Mouse (Mus musculus) neural tube, embryonic 13.5 days (tissue): ENCODE data around the gene Gm13871. TPM values are rescaled to one million over a fixed set of nuclear protein-coding genes. Genes with fewer than 3 reads are reported as not detected.
"Not testable (repeated sequence)": the region's sequence is repeated elsewhere in the genome, so short reads cannot be mapped to it uniquely, and the experiment has no call there.

Experiments
- ATAC-seq: fragments of 200-750 bp; cut with Nextera tagmentation; 2 replicates; pipeline ENCODE4 v1.8.0; 2017; ENCODE audit warnings: low read depth, mild to moderate bottlenecking, moderate TSS enrichment, moderate library complexity
- H3K27ac ChIP-seq: fragments of 300-500 bp; sonication (generic); replicated peaks from 2 replicates; pipeline ENCODE4 v1.5.1; 2015; ENCODE audit warnings: moderate library complexity, mild to moderate bottlenecking, inconsistent platforms
- H3K27me3 ChIP-seq: fragments of 300-500 bp; sonication (generic); 2 replicates; pipeline ENCODE4 v1.6.1; 2015; ENCODE audit warnings: mild to moderate bottlenecking, inconsistent platforms
- H3K36me3 ChIP-seq: fragments of 300-500 bp; sonication (generic); 2 replicates; pipeline ENCODE4 v1.6.1; 2015; ENCODE audit warnings: mild to moderate bottlenecking, inconsistent platforms
- H3K4me1 ChIP-seq: fragments of 300-500 bp; sonication (generic); replicated peaks from 2 replicates; pipeline ENCODE4 v1.6.1; 2015; ENCODE audit warnings: inconsistent platforms
- H3K4me2 ChIP-seq: fragments of 300-500 bp; sonication (generic); 2 replicates; pipeline ENCODE4 v1.6.1; 2015; ENCODE audit warnings: inconsistent platforms, mild to moderate bottlenecking, moderate library complexity
- H3K4me3 ChIP-seq: fragments of 300-500 bp; sonication (generic); 2 replicates; pipeline ENCODE4 v1.5.1; 2015; ENCODE audit warnings: mild to moderate bottlenecking, inconsistent platforms
- H3K9ac ChIP-seq: fragments of 300-500 bp; sonication (generic); 2 replicates; pipeline ENCODE4 v1.6.1; 2015; ENCODE audit warnings: moderate library complexity, mild to moderate bottlenecking, inconsistent platforms
- H3K9me3 ChIP-seq: fragments of 300-500 bp; sonication (generic); 2 replicates; pipeline ENCODE4 v1.6.1; 2016; ENCODE audit warnings: inconsistent platforms
- WGBS: fragments of 180-500 bp; shearing (Covaris S2); methylation state at CpG from one replicate; pipeline ENCODE4 v1.1.7; 2015; 5-methylcytosine and 5-hydroxymethylcytosine counted together
- polyA plus RNA-seq: library from polyadenylated mRNA; unstranded; fragments of >200 nt; fragmentation: Nextera tagmentation; extraction: Ambion mirVana; gene quantifications from 2 replicates; pipeline ENCODE4 v1.2.1, GENCODE M21; 2015

The Gm13871 gene
- not detected in 2 replicates for polyA plus RNA-seq

GRCm38 (mm10) chr4:73905853-73906252 lies at the start of gene Gm13871:
Gm13871 (minus strand) TSS chr4:73905953.
- WGBS = no CpG with 5 or more reads among the region's 4 CpGs
- not testable (repeated sequence) for H3K36me3 ChIP-seq, H3K27ac ChIP-seq, H3K9ac ChIP-seq, H3K4me2 ChIP-seq, H3K4me3 ChIP-seq, ATAC-seq, H3K4me1 ChIP-seq, H3K9me3 ChIP-seq, H3K27me3 ChIP-seq

- WGBS = 76% methylated on average over 8 of the region's 8 CpGs
- Histone ChIP-seq H3K27me3 (no peaks in the 10 kb centered on the region), H3K4me1 (no peaks in the 10 kb centered on the region), H3K9me3 (no peaks in the 10 kb centered on the region), H3K4me2 (no peak within 1 kb of the TSS), H3K27ac (no peak within 1 kb of the TSS), H3K9ac (no peak within 1 kb of the TSS), H3K36me3 (no peaks in the 10 kb centered on the region), H3K4me3 (no peak within 1 kb of the TSS)
- ATAC-seq = no peak
Observed at GRCm38 (mm10) chr4:73950375-73950896, 44.7 kb upstream of the Gm13871 start, which contains the start of gene 2310002L09Rik. 2310002L09Rik (minus strand) TSS chr4:73950846.

- H3K9ac ChIP-seq, H3K36me3 ChIP-seq, H3K9me3 ChIP-seq, H3K27ac ChIP-seq, ATAC-seq, H3K4me2 ChIP-seq, H3K4me3 ChIP-seq, H3K27me3 ChIP-seq, H3K4me1 ChIP-seq: not testable (repeated sequence)
- WGBS = 88% methylated on average over 6 of the region's 6 CpGs
Observed at GRCm38 (mm10) chr4:73920660-73921059, 14.9 kb upstream of the Gm13871 start, which contains the start of gene Gm11756. Gm11756 (minus strand) TSS chr4:73920760.

DNA sequence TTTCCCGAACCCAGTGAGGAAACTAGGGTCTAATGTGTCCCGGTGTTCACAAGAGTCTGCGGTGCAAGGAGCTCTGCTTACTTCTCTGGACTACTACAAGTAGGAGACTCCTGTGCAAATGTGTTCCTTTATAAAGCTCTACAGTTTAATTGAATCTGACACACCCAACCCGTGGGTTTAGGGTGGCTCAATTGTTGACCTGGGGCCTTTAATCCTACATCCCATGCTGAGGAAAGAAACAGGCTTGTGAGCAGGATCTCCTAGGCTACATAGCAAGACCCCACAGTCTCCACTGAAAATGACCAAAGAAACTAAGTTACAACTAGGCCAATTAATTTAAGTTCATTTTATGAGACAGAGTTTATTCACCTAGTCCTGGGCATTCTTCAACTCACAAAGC lies 14.7 kb downstream of the Gm13871 start, which contains the start of gene Gm11757:
TSS of gene Gm11757 (minus strand) at position 101 of the 400 bp plus-strand sequence.
- H3K4me3 ChIP-seq, H3K9ac ChIP-seq, H3K4me1 ChIP-seq, H3K9me3 ChIP-seq, H3K27me3 ChIP-seq, ATAC-seq, H3K36me3 ChIP-seq, H3K27ac ChIP-seq, H3K4me2 ChIP-seq: not testable (repeated sequence)
- no CpG with 5 or more reads among the region's 4 CpGs for WGBS

DNA sequence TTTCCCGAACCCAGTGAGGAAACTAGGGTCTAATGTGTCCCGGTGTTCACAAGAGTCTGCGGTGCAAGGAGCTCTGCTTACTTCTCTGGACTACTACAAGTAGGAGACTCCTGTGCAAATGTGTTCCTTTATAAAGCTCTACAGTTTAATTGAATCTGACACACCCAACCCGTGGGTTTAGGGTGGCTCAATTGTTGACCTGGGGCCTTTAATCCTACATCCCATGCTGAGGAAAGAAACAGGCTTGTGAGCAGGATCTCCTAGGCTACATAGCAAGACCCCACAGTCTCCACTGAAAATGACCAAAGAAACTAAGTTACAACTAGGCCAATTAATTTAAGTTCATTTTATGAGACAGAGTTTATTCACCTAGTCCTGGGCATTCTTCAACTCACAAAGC lies 29.6 kb downstream of the Gm13871 start, which contains the start of gene Gm11758:
TSS of gene Gm11758 (minus strand) at position 101 of the 400 bp plus-strand sequence.
- no CpG with 5 or more reads among the region's 4 CpGs for WGBS
- H3K4me1 ChIP-seq, H3K9ac ChIP-seq, H3K4me3 ChIP-seq, H3K36me3 ChIP-seq, H3K27ac ChIP-seq, H3K9me3 ChIP-seq, H3K27me3 ChIP-seq, H3K4me2 ChIP-seq, ATAC-seq: not testable (repeated sequence)

Other genes with a start within 250 kb of the Gm13871 start
- gene Gm11239, start 237.6 kb downstream of the Gm13871 start, polyA plus RNA-seq = not detected in 2 replicates
- gene Gm428, start 222.4 kb downstream of the Gm13871 start, polyA plus RNA-seq = not detected in 2 replicates
- gene Rasef, start 115.0 kb downstream of the Gm13871 start, polyA plus RNA-seq = 0.11 and 0.21 TPM in 2 replicates
- not detected in 2 replicates for gene Gm11758, start 29.7 kb downstream of the Gm13871 start, polyA plus RNA-seq
- gene Gm11757, start 14.8 kb downstream of the Gm13871 start, polyA plus RNA-seq = not detected in 2 replicates
- gene Gm11756, start 14.8 kb upstream of the Gm13871 start, polyA plus RNA-seq = not detected in 2 replicates
- 0.18 and 1.3 TPM in 2 replicates for gene 2310002L09Rik, start 44.9 kb upstream of the Gm13871 start, polyA plus RNA-seq
- gene Frmd3, start 107.5 kb upstream of the Gm13871 start, polyA plus RNA-seq = 28.3 and 29.4 TPM in 2 replicates